25 mouse cellular contexts compared by ENCODE assay signal in the genomic region with DNA sequence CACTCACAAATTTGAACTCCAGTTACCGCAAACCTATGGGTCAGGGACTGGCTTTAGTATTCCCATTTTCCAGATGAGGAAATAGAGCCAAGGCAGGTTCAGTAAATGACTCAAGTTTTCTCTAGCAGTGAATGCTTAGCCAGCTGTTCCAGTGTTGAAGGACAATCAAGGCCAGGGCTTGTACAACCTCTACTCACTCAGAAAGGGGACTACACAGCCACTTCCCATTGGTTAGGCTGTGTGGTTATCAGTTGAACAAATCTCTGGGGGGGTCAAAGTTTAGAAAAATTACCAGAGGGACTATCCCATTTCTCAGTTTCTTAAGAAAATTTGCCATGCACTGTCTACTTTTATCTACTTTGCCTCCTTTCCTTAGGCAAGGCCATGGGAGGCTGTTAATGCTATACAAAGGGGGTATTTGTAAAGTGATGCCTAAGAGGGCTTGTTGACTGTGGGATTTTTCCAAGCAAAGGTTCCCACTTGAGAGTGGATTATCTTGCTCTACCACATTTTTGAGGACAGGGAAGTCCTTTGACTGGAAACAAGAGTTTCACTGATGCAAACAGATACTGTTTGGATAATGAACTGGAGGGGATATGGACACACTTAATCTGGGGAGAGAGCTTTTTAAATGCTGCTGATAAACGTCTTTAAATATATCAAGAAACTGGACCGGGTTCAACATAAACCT. TPM values are rescaled to one million over a fixed set of nuclear protein-coding genes. Genes with fewer than 3 reads are reported as not detected.
A peak's percentile ranks its signal among the peaks of the same experiment; 100 is the strongest.
DNase-seq lines count a peak whose midpoint lies in the region; ATAC-seq lines count a peak whose summit lies in the region.
"Had no signal": no experiment of that assay in that cellular context is flagged by ENCODE, and none has a peak within 500 bp of the region (broad histone marks: within the 10 kb centered on the region; RNA-seq: fewer than 3 reads in every experiment).

No protein-coding gene starts in this region.

- H3K27me3 ChIP-seq in heart, embryonic 16.5 days (ENCODE audit: control insufficient read depth, insufficient read depth, low read length): no peaks in the 10 kb centered on the region
- no peaks in the 10 kb centered on the region for H3K27me3 ChIP-seq in embryonic facial prominence, embryonic 15.5 days
- H3K27me3 ChIP-seq in lung, embryonic 15.5 days: no peaks in the 10 kb centered on the region
- no peaks in the 10 kb centered on the region for H3K27me3 ChIP-seq in stomach, embryonic 15.5 days (replicated peaks)
- H3K27me3 ChIP-seq: liver, embryonic 12.5 days; midbrain, embryonic 13.5 days had no signal

- H3K4me3 ChIP-seq in heart, embryonic 16.5 days (ENCODE audit: low read length): no peak overlapping the region
- no peak overlapping the region for H3K4me3 ChIP-seq in embryonic facial prominence, embryonic 15.5 days (replicated peaks)
- no peak overlapping the region for H3K4me3 ChIP-seq in lung, embryonic 15.5 days
- H3K4me3 ChIP-seq in stomach, embryonic 15.5 days (replicated peaks): no peak overlapping the region
- H3K4me3 ChIP-seq: liver, embryonic 12.5 days; midbrain, embryonic 13.5 days had no signal

- no peak overlapping the region for H3K4me2 ChIP-seq in heart, embryonic 16.5 days (ENCODE audit: low read depth, low read length)
- no peak overlapping the region for H3K4me2 ChIP-seq in embryonic facial prominence, embryonic 15.5 days (replicated peaks)
- H3K4me2 ChIP-seq in lung, embryonic 15.5 days: no peak overlapping the region
- H3K4me2 ChIP-seq in stomach, embryonic 15.5 days: no peak overlapping the region
- H3K4me2 ChIP-seq: liver, embryonic 12.5 days; midbrain, embryonic 13.5 days had no signal

- H3K27ac ChIP-seq in heart, embryonic 16.5 days (ENCODE audit: low read length): peak overlapping the region; percentile 55
- H3K27ac ChIP-seq in embryonic facial prominence, embryonic 15.5 days (replicated peaks): peak overlapping the region; percentile 58; the same call in 1 of the 2 replicates
- peak overlapping the region; percentile 79 for H3K27ac ChIP-seq in lung, embryonic 15.5 days
- H3K27ac ChIP-seq in stomach, embryonic 15.5 days: peak overlapping the region; percentile 68
- H3K27ac ChIP-seq: hindbrain, postnatal 0 days; liver, embryonic 12.5 days; midbrain, embryonic 13.5 days had no signal

- intact Hi-C loops in heart, postnatal 25 days (cut with DNase I): loop anchor here (5.0 kb wide), 1 partner anchor 593 kb away; no protein-coding TSS in a partner anchor

- H3K36me3 ChIP-seq in heart, embryonic 16.5 days (ENCODE audit: control insufficient read depth, insufficient read depth): no peaks in the 10 kb centered on the region
- no peaks in the 10 kb centered on the region for H3K36me3 ChIP-seq in embryonic facial prominence, embryonic 15.5 days
- H3K36me3 ChIP-seq in lung, embryonic 15.5 days: no peaks in the 10 kb centered on the region
- H3K36me3 ChIP-seq in stomach, embryonic 15.5 days: no peaks in the 10 kb centered on the region
- H3K36me3 ChIP-seq: liver, embryonic 12.5 days; midbrain, embryonic 13.5 days had no signal

- no peaks in the 10 kb centered on the region for H3K4me1 ChIP-seq in heart, embryonic 16.5 days (ENCODE audit: control insufficient read depth, insufficient read depth, low read length)
- peaks cover 8% of the 10 kb centered on the region; the same call in 1 of the 2 replicates for H3K4me1 ChIP-seq in embryonic facial prominence, embryonic 15.5 days
- peaks cover 7% of the 10 kb centered on the region for H3K4me1 ChIP-seq in lung, embryonic 15.5 days
- no peaks in the 10 kb centered on the region for H3K4me1 ChIP-seq in stomach, embryonic 15.5 days
- H3K4me1 ChIP-seq: liver, embryonic 12.5 days; midbrain, embryonic 13.5 days had no signal

- ATAC-seq in heart, embryonic 16.5 days (replicated peaks; ENCODE audit: extremely low read depth, insufficient read depth, low FRiP score): peak; percentile 41; the same call in 1 of the 2 replicates
- peak; percentile 60 for ATAC-seq in embryonic facial prominence, embryonic 15.5 days (ENCODE audit: insufficient number of reproducible peaks, low FRiP score, low TSS enrichment, low read depth)
- peak; percentile 81 for ATAC-seq in lung, embryonic 15.5 days (ENCODE audit: borderline replicate concordance, extremely low read depth, low FRiP score, low TSS enrichment)
- ATAC-seq in stomach, embryonic 15.5 days (ENCODE audit: insufficient read depth, low FRiP score, low read depth): peak; percentile 71
- ATAC-seq: forebrain, postnatal 0 days; hindbrain, postnatal 0 days; liver, embryonic 12.5 days; midbrain, embryonic 13.5 days had no signal

- H3K9ac ChIP-seq in heart, embryonic 16.5 days (ENCODE audit: low read length): no peak overlapping the region
- no peak overlapping the region for H3K9ac ChIP-seq in embryonic facial prominence, embryonic 15.5 days
- no peak overlapping the region for H3K9ac ChIP-seq in lung, embryonic 15.5 days
- no peak overlapping the region for H3K9ac ChIP-seq in stomach, embryonic 15.5 days
- H3K9ac ChIP-seq: forebrain, postnatal 0 days; liver, embryonic 12.5 days; midbrain, embryonic 13.5 days had no signal

- 53% methylated on average over 3 of the region's 3 CpGs for WGBS in heart, embryonic 16.5 days
- 48% methylated on average over 3 of the region's 3 CpGs for WGBS in embryonic facial prominence, embryonic 15.5 days
- 41% methylated on average over 3 of the region's 3 CpGs for WGBS in lung, embryonic 15.5 days
- 43% methylated on average over 3 of the region's 3 CpGs for WGBS in stomach, embryonic 15.5 days

- no peak for DNase-seq in heart, postnatal 25 days (ENCODE audit: low spot score)
- no peak for DNase-seq in adrenal gland, postnatal 14 days
- DNase-seq in ovary, postnatal 36 days (ENCODE audit: low spot score): no peak
- DNase-seq: adrenal gland, postnatal 36 days; cerebellum, adult 2 months; forebrain, postnatal 0 days; heart, postnatal 14 days; retina, postnatal 1 day had no signal

- H3K9me3 ChIP-seq in heart, embryonic 16.5 days (replicated peaks; ENCODE audit: control insufficient read depth, low read length): no peaks in the 10 kb centered on the region
- no peaks in the 10 kb centered on the region for H3K9me3 ChIP-seq in embryonic facial prominence, embryonic 15.5 days (replicated peaks)
- no peaks in the 10 kb centered on the region for H3K9me3 ChIP-seq in lung, embryonic 15.5 days
- no peaks in the 10 kb centered on the region for H3K9me3 ChIP-seq in stomach, embryonic 15.5 days
- H3K9me3 ChIP-seq: midbrain, embryonic 13.5 days had no signal

RNA-seq across cellular contexts. Expression of gene Gm11099, which starts 30.2 kb away (rescaled TPM):
- polyA plus RNA-seq in heart, embryonic 16.5 days (2015; fragmentation: Nextera tagmentation; extraction: Ambion mirVana): not detected in 2 replicates
- total RNA-seq in heart, postnatal 25 days (2021): not detected
- polyA plus RNA-seq in embryonic facial prominence, embryonic 15.5 days (2015; fragmentation: Nextera tagmentation; extraction: Ambion mirVana): not detected in 2 replicates
- not detected in 2 replicates for polyA plus RNA-seq in lung, embryonic 15.5 days (2015; fragmentation: Nextera tagmentation; extraction: Ambion mirVana)
- polyA plus RNA-seq in stomach, embryonic 15.5 days (2015; fragmentation: Nextera tagmentation; extraction: Ambion mirVana): not detected in 2 replicates
- not detected in 2 replicates for total RNA-seq in adrenal gland, postnatal 14 days (2021)
- total RNA-seq: adrenal gland, postnatal 36 days; common myeloid progenitor, adult 5-6 weeks; forebrain, postnatal 0 days; gastrocnemius, adult 8-10 months; heart, adult 8-10 months; heart, postnatal 14 days; hindbrain, postnatal 0 days; layer of hippocampus, adult 8-10 months; left cerebral cortex, adult 18-20 months; megakaryocyte progenitor cell, adult 5-6 weeks had no signal
- polyA plus RNA-seq: C2C12; cerebellum, adult 2 months; forebrain, postnatal 0 days; hindbrain, postnatal 0 days; limb, embryonic 11.5 days; liver, embryonic 12.5 days; midbrain, embryonic 13.5 days; neural tube, embryonic 14.5 days; thymus, postnatal 0 days had no signal
